Mouse (Mus musculus): ENCODE data around the gene Ces2a. TPM values are rescaled to one million over a fixed set of nuclear protein-coding genes. Genes with fewer than 3 reads are reported as not detected.

Gene Ces2a
- total RNA-seq (2014; rRNA removed; ENCODE audit: low replicate concordance) (0.42 TPM in 1 of 2 replicates, not detected in the other), polyA plus RNA-seq (2015; fragmentation: Nextera tagmentation; extraction: Ambion mirVana) (not detected in 2 replicates)

DNA sequence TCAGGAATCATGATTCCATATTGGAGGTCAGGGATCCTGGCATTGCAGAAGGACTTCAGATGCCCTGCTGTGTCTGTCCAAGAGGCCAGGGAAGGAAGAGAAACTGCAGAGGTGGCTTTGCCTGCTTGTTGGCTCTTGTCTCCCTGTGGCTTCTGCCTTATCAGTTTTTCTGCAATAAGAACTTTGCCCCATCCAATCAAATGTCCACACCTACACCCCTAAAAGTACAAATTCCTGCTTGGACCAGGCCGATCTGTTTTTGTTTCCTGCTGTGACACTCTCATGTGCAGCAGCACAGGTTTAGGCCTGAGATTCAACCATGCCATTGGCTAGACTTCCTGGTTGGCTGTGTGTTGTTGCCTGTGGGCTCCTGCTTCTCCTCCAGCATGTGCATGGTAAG, at the start of gene Ces2a:
Ces2a (plus strand) TSS at position 251 of the 400 bp plus-strand sequence.
- Histone ChIP-seq H3K36me3 (replicated peaks; ENCODE audit: control insufficient read depth, insufficient read depth, low read length) (no peaks in the 10 kb centered on the region), H3K4me3 (ENCODE audit: low read depth, low read length) (no peak within 1 kb of the TSS), H3K4me1 (ENCODE audit: control insufficient read depth, insufficient read depth) (no peaks in the 10 kb centered on the region), H3K9ac (replicated peaks; ENCODE audit: low read depth, low read length) (no peak within 1 kb of the TSS), H3K27me3 (ENCODE audit: control insufficient read depth, insufficient read depth, low read length) (no peaks in the 10 kb centered on the region), H3K4me2 (ENCODE audit: low read depth, low read length) (no peak within 1 kb of the TSS), H3K9me3 (replicated peaks; ENCODE audit: control insufficient read depth, low read length) (no peaks in the 10 kb centered on the region), H3K27ac (ENCODE audit: low read depth) (no peak within 1 kb of the TSS)
- ATAC-seq (ENCODE audit: insufficient read depth, low read depth) = no peak
- TF ChIP-seq CTCF (IDR thresholded peaks at IDR 0.05; ENCODE audit: low read depth) = no peak
- no peak for TF ChIP-seq EP300 (IDR thresholded peaks at IDR 0.05; ENCODE audit: low read depth)
- WGBS = 78% methylated on average over 1 of the region's 1 CpGs
- DNase-seq (ENCODE audit: low spot score) = no peak

- TF ChIP-seq CTCF (IDR thresholded peaks at IDR 0.05; ENCODE audit: low read depth) (no peak), EP300 (IDR thresholded peaks at IDR 0.05; ENCODE audit: low read depth) (no peak)
- 33% methylated on average over 4 of the region's 4 CpGs for WGBS
- Histone ChIP-seq H3K9me3 (replicated peaks; ENCODE audit: control insufficient read depth, low read length) (no peaks in the 10 kb centered on the region), H3K36me3 (replicated peaks; ENCODE audit: control insufficient read depth, insufficient read depth, low read length) (no peaks in the 10 kb centered on the region), H3K4me3 (ENCODE audit: low read depth, low read length) (no peak overlapping the region), H3K4me2 (ENCODE audit: low read depth, low read length) (no peak overlapping the region), H3K27me3 (ENCODE audit: control insufficient read depth, insufficient read depth, low read length) (no peaks in the 10 kb centered on the region), H3K4me1 (ENCODE audit: control insufficient read depth, insufficient read depth) (no peaks in the 10 kb centered on the region), H3K9ac (replicated peaks; ENCODE audit: low read depth, low read length) (no peak overlapping the region), H3K27ac (ENCODE audit: low read depth) (no peak overlapping the region)
- DNase-seq (ENCODE audit: low spot score) (no peak), ATAC-seq (ENCODE audit: insufficient read depth, low read depth) (no peak)
Observed at GRCm38 (mm10) chr8:104688433-104688832, 45.4 kb upstream of the Ces2a start.

- no peak for TF ChIP-seq CTCF (IDR thresholded peaks at IDR 0.05; ENCODE audit: low read depth)
- no peak for TF ChIP-seq EP300 (IDR thresholded peaks at IDR 0.05; ENCODE audit: low read depth)
- Histone ChIP-seq H3K4me3 (ENCODE audit: low read depth, low read length) (no peak overlapping the region), H3K27me3 (ENCODE audit: control insufficient read depth, insufficient read depth, low read length) (no peaks in the 10 kb centered on the region), H3K27ac (ENCODE audit: low read depth) (no peak overlapping the region), H3K9ac (replicated peaks; ENCODE audit: low read depth, low read length) (no peak overlapping the region), H3K36me3 (replicated peaks; ENCODE audit: control insufficient read depth, insufficient read depth, low read length) (no peaks in the 10 kb centered on the region), H3K4me1 (ENCODE audit: control insufficient read depth, insufficient read depth) (no peaks in the 10 kb centered on the region), H3K4me2 (ENCODE audit: low read depth, low read length) (no peak overlapping the region), H3K9me3 (replicated peaks; ENCODE audit: control insufficient read depth, low read length) (no peaks in the 10 kb centered on the region)
- 92% methylated on average over 2 of the region's 2 CpGs for WGBS
- DNase-seq (ENCODE audit: low spot score) (no peak), ATAC-seq (ENCODE audit: insufficient read depth, low read depth) (no peak)
Observed at GRCm38 (mm10) chr8:104698556-104698955, 35.2 kb upstream of the Ces2a start.

DNA sequence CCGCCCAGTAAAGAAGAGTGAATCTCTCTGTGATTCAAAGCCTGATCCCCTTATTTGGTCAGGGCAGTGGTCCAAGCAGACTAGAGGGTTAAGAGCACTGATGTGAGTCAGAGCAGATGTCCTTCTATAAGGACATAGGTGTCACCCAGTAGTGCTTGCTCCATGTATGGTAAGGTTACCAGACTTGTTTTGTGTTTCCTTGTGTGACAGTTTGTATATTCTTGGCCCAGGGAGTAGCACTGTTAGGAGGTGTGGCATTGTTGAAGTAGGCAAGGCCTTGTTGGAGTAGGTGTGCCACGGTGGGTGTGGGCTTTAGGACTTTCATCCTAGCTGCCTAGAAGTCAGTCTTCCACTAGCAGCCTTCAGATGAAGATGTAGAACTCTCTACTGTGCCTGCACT, 31.9 kb upstream of the Ces2a start:
- Histone ChIP-seq H3K27ac (ENCODE audit: low read depth) (no peak overlapping the region), H3K4me2 (ENCODE audit: low read depth, low read length) (no peak overlapping the region), H3K9me3 (replicated peaks; ENCODE audit: control insufficient read depth, low read length) (no peaks in the 10 kb centered on the region), H3K9ac (replicated peaks; ENCODE audit: low read depth, low read length) (no peak overlapping the region), H3K27me3 (ENCODE audit: control insufficient read depth, insufficient read depth, low read length) (no peaks in the 10 kb centered on the region), H3K4me3 (ENCODE audit: low read depth, low read length) (no peak overlapping the region), H3K36me3 (replicated peaks; ENCODE audit: control insufficient read depth, insufficient read depth, low read length) (no peaks in the 10 kb centered on the region), H3K4me1 (ENCODE audit: control insufficient read depth, insufficient read depth) (no peaks in the 10 kb centered on the region)
- TF ChIP-seq EP300 (IDR thresholded peaks at IDR 0.05; ENCODE audit: low read depth) (no peak), CTCF (IDR thresholded peaks at IDR 0.05; ENCODE audit: low read depth) (no peak)
- no peak for DNase-seq (ENCODE audit: low spot score)
- ATAC-seq (ENCODE audit: insufficient read depth, low read depth) = no peak
- WGBS = 86% methylated on average over 2 of the region's 2 CpGs

- Histone ChIP-seq H3K36me3 (replicated peaks; ENCODE audit: control insufficient read depth, insufficient read depth, low read length) (no peaks in the 10 kb centered on the region), H3K9me3 (replicated peaks; ENCODE audit: control insufficient read depth, low read length) (no peaks in the 10 kb centered on the region), H3K4me3 (ENCODE audit: low read depth, low read length) (no peak overlapping the region), H3K27me3 (ENCODE audit: control insufficient read depth, insufficient read depth, low read length) (no peaks in the 10 kb centered on the region), H3K4me1 (ENCODE audit: control insufficient read depth, insufficient read depth) (no peaks in the 10 kb centered on the region), H3K9ac (replicated peaks; ENCODE audit: low read depth, low read length) (no peak overlapping the region), H3K27ac (ENCODE audit: low read depth) (no peak overlapping the region), H3K4me2 (ENCODE audit: low read depth, low read length) (no peak overlapping the region)
- ATAC-seq (ENCODE audit: insufficient read depth, low read depth) = no peak
- DNase-seq (ENCODE audit: low spot score) = no peak
- TF ChIP-seq EP300 (IDR thresholded peaks at IDR 0.05; ENCODE audit: low read depth) (no peak), CTCF (IDR thresholded peaks at IDR 0.05; ENCODE audit: low read depth) (no peak)
- 73% methylated on average over 8 of the region's 8 CpGs for WGBS
Observed at GRCm38 (mm10) chr8:104721166-104721565, 12.6 kb upstream of the Ces2a start.

DNA sequence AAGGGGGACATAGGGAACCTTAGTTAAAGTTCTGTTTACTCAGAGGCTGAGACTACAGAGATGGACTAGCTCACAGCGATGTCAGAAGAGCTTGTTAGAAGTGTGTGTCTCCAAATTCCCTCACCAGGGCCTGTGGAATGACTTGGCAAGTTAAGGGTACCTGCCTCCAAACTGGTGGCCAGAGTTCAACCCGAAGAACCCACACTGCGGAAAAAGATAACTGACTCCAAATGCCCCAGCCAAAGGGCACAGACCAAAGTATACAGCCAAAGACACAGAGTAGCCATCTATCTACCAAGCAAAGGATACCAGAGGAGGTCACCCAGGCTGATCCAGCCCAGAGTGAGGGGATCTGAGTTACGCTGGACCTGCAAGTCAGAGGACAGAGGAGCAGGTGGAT, 2.4 kb upstream of the Ces2a start:
- H3K4me3 ChIP-seq (ENCODE audit: low read depth, low read length) = no peak overlapping the region
- no peaks in the 10 kb centered on the region for H3K9me3 ChIP-seq (replicated peaks; ENCODE audit: control insufficient read depth, low read length)
- no peak overlapping the region for H3K9ac ChIP-seq (replicated peaks; ENCODE audit: low read depth, low read length)
- no peaks in the 10 kb centered on the region for H3K36me3 ChIP-seq (replicated peaks; ENCODE audit: control insufficient read depth, insufficient read depth, low read length)
- H3K27ac ChIP-seq (ENCODE audit: low read depth) = no peak overlapping the region
- no peak overlapping the region for H3K4me2 ChIP-seq (ENCODE audit: low read depth, low read length)
- WGBS = 79% methylated on average over 4 of the region's 4 CpGs
- no peaks in the 10 kb centered on the region for H3K27me3 ChIP-seq (ENCODE audit: control insufficient read depth, insufficient read depth, low read length)
- DNase-seq (ENCODE audit: low spot score) = no peak
- H3K4me1 ChIP-seq (ENCODE audit: control insufficient read depth, insufficient read depth) = no peaks in the 10 kb centered on the region
- TF ChIP-seq EP300 (IDR thresholded peaks at IDR 0.05; ENCODE audit: low read depth) (no peak), CTCF (IDR thresholded peaks at IDR 0.05; ENCODE audit: low read depth) (no peak)
- ATAC-seq (ENCODE audit: insufficient read depth, low read depth) = no peak
